Mouse (Mus musculus): ENCODE measurements at regions not wholly inside any gene's neighbourhood (a gene's known extent, or its start where the extent isn't known, plus 50 kb on each side); places are given as distances from the start of the nearest gene placed in this dataset.

- peak; percentile 64 for DNase-seq
These were observed 390.0 kb upstream of the Slc35b3 start for GRCm38 (mm10) chr13:39350668-39351067.

- no peak for DNase-seq
These were observed 387.1 kb upstream of the Slc35b3 start for GRCm38 (mm10) chr13:39347761-39348160.

GRCm38 (mm10) chr13:39334874-39335273, 374.2 kb upstream of the Slc35b3 start:
- no peak for DNase-seq

- DNase-seq: no peak
These were observed 369.1 kb upstream of the Slc35b3 start for GRCm38 (mm10) chr13:39329794-39330193.

GRCm38 (mm10) chr13:39326176-39326575, 365.5 kb upstream of the Slc35b3 start:
- DNase-seq: no peak

GRCm38 (mm10) chr13:39321111-39321510, 360.4 kb upstream of the Slc35b3 start:
- DNase-seq: no peak

- DNase-seq: no peak
These were observed 349.1 kb upstream of the Slc35b3 start for GRCm38 (mm10) chr13:39309758-39310157.

- DNase-seq: no peak
These were observed 347.2 kb upstream of the Slc35b3 start for GRCm38 (mm10) chr13:39307845-39308244.

- no peak for DNase-seq
These were observed 346.2 kb upstream of the Slc35b3 start for GRCm38 (mm10) chr13:39306851-39307250.

- no peak for DNase-seq
These were observed 336.5 kb upstream of the Slc35b3 start for GRCm38 (mm10) chr13:39297129-39297528.

GRCm38 (mm10) chr13:39290216-39290960, 329.7 kb upstream of the Slc35b3 start:
- DNase-seq: peak; percentile 6

GRCm38 (mm10) chr13:39282272-39282671, 321.6 kb upstream of the Slc35b3 start:
- no peak for DNase-seq

- no peak for DNase-seq
These were observed 317.4 kb upstream of the Slc35b3 start for GRCm38 (mm10) chr13:39278101-39278500.

GRCm38 (mm10) chr13:39266024-39266423, 305.3 kb upstream of the Slc35b3 start:
- no peak for DNase-seq

- no peak for DNase-seq
These were observed 296.0 kb upstream of the Slc35b3 start for GRCm38 (mm10) chr13:39256708-39257107.

GRCm38 (mm10) chr13:39255338-39255737, 294.7 kb upstream of the Slc35b3 start:
- no peak for DNase-seq

GRCm38 (mm10) chr13:39252591-39252990, 291.9 kb upstream of the Slc35b3 start:
- DNase-seq: no peak

GRCm38 (mm10) chr13:39250096-39250495, 289.4 kb upstream of the Slc35b3 start:
- DNase-seq: no peak

GRCm38 (mm10) chr13:39226829-39227228, 266.2 kb upstream of the Slc35b3 start:
- no peak for DNase-seq

GRCm38 (mm10) chr13:39225651-39226050, 265.0 kb upstream of the Slc35b3 start:
- no peak for DNase-seq

GRCm38 (mm10) chr13:39211076-39211475, 250.4 kb upstream of the Slc35b3 start:
- DNase-seq: no peak

GRCm38 (mm10) chr13:39183715-39184179, 223.1 kb upstream of the Slc35b3 start:
- peak; percentile 3 for DNase-seq

GRCm38 (mm10) chr13:39161980-39162379, 201.3 kb upstream of the Slc35b3 start:
- DNase-seq: no peak

- peak; percentile 15 for DNase-seq
These were observed 167.3 kb upstream of the Slc35b3 start for GRCm38 (mm10) chr13:39127942-39128341.

- no peak for DNase-seq
These were observed 131.4 kb upstream of the Slc35b3 start for GRCm38 (mm10) chr13:39092058-39092457.
